Mouse (Mus musculus): Measurements from ENCODE around the gene Snx19. TPM values are rescaled to one million over a fixed set of nuclear protein-coding genes. Genes with fewer than 3 reads are reported as not detected.

Gene Snx19
- polyA plus RNA-seq, 1 experiment from 2014 or later = 27.2 TPM

- Histone ChIP-seq H3K4me2 (ENCODE audit: low read length) (no peak overlapping the region), H3K9ac (replicated peaks; ENCODE audit: low read length) (no peak overlapping the region), H3K27me3 (ENCODE audit: control insufficient read depth, insufficient read depth, low read length) (no peaks in the 10 kb centered on the region), H3K36me3 (ENCODE audit: control insufficient read depth, insufficient read depth, low read length) (peaks cover 80% of the 10 kb centered on the region), H3K4me3 (replicated peaks; ENCODE audit: low read depth, low read length) (no peak overlapping the region), H3K4me1 (ENCODE audit: control insufficient read depth, insufficient read depth, low read length) (no peaks in the 10 kb centered on the region), H3K9me3 (ENCODE audit: control insufficient read depth, low read length) (no peaks in the 10 kb centered on the region), H3K27ac (replicated peaks; ENCODE audit: low read depth, low read length) (no peak overlapping the region)
- ATAC-seq (ENCODE audit: low FRiP score, low TSS enrichment) (no peak), DNase-seq (no peak)
- WGBS = 95% methylated on average over 8 of the region's 8 CpGs
Observed at GRCm38 (mm10) chr9:30435902-30436585, 9.1 kb downstream of the Snx19 start.

- Histone ChIP-seq H3K27ac (replicated peaks; ENCODE audit: low read depth, low read length) (no peak overlapping the region), H3K4me3 (replicated peaks; ENCODE audit: low read depth, low read length) (no peak overlapping the region), H3K4me2 (ENCODE audit: low read length) (no peak overlapping the region), H3K9ac (replicated peaks; ENCODE audit: low read length) (no peak overlapping the region), H3K9me3 (ENCODE audit: control insufficient read depth, low read length) (no peaks in the 10 kb centered on the region), H3K4me1 (ENCODE audit: control insufficient read depth, insufficient read depth, low read length) (no peaks in the 10 kb centered on the region), H3K27me3 (ENCODE audit: control insufficient read depth, insufficient read depth, low read length) (no peaks in the 10 kb centered on the region), H3K36me3 (ENCODE audit: control insufficient read depth, insufficient read depth, low read length) (peaks cover 80% of the 10 kb centered on the region)
- DNase-seq (peak; percentile 78), ATAC-seq (ENCODE audit: low FRiP score, low TSS enrichment) (no peak)
- WGBS = 54% methylated on average over 3 of the region's 3 CpGs
Observed at GRCm38 (mm10) chr9:30438505-30438904, 11.6 kb downstream of the Snx19 start.

GRCm38 (mm10) chr9:30441761-30442160 lies 14.9 kb downstream of the Snx19 start:
- Histone ChIP-seq H3K4me1 (ENCODE audit: control insufficient read depth, insufficient read depth, low read length) (no peaks in the 10 kb centered on the region), H3K4me3 (replicated peaks; ENCODE audit: low read depth, low read length) (no peak overlapping the region), H3K9me3 (ENCODE audit: control insufficient read depth, low read length) (no peaks in the 10 kb centered on the region), H3K4me2 (ENCODE audit: low read length) (no peak overlapping the region), H3K27ac (replicated peaks; ENCODE audit: low read depth, low read length) (no peak overlapping the region), H3K36me3 (ENCODE audit: control insufficient read depth, insufficient read depth, low read length) (peaks cover 75% of the 10 kb centered on the region), H3K9ac (replicated peaks; ENCODE audit: low read length) (no peak overlapping the region), H3K27me3 (ENCODE audit: control insufficient read depth, insufficient read depth, low read length) (no peaks in the 10 kb centered on the region)
- DNase-seq (no peak), ATAC-seq (ENCODE audit: low FRiP score, low TSS enrichment) (no peak)
- WGBS = 96% methylated on average over 2 of the region's 2 CpGs

GRCm38 (mm10) chr9:30445232-30446085 lies 18.6 kb downstream of the Snx19 start:
- Histone ChIP-seq H3K27ac (replicated peaks; ENCODE audit: low read depth, low read length) (no peak overlapping the region), H3K9me3 (ENCODE audit: control insufficient read depth, low read length) (no peaks in the 10 kb centered on the region), H3K36me3 (ENCODE audit: control insufficient read depth, insufficient read depth, low read length) (peaks cover 44% of the 10 kb centered on the region), H3K9ac (replicated peaks; ENCODE audit: low read length) (no peak overlapping the region), H3K27me3 (ENCODE audit: control insufficient read depth, insufficient read depth, low read length) (no peaks in the 10 kb centered on the region), H3K4me1 (ENCODE audit: control insufficient read depth, insufficient read depth, low read length) (no peaks in the 10 kb centered on the region), H3K4me2 (ENCODE audit: low read length) (no peak overlapping the region), H3K4me3 (replicated peaks; ENCODE audit: low read depth, low read length) (no peak overlapping the region)
- no peak for ATAC-seq (ENCODE audit: low FRiP score, low TSS enrichment)
- DNase-seq = no peak
- WGBS = 89% methylated on average over 14 of the region's 14 CpGs

GRCm38 (mm10) chr9:30446126-30446525 lies 19.2 kb downstream of the Snx19 start:
- ATAC-seq (ENCODE audit: low FRiP score, low TSS enrichment) = no peak
- Histone ChIP-seq H3K27ac (replicated peaks; ENCODE audit: low read depth, low read length) (no peak overlapping the region), H3K4me2 (ENCODE audit: low read length) (no peak overlapping the region), H3K4me3 (replicated peaks; ENCODE audit: low read depth, low read length) (no peak overlapping the region), H3K9me3 (ENCODE audit: control insufficient read depth, low read length) (no peaks in the 10 kb centered on the region), H3K36me3 (ENCODE audit: control insufficient read depth, insufficient read depth, low read length) (peaks cover 43% of the 10 kb centered on the region), H3K9ac (replicated peaks; ENCODE audit: low read length) (no peak overlapping the region), H3K4me1 (ENCODE audit: control insufficient read depth, insufficient read depth, low read length) (no peaks in the 10 kb centered on the region), H3K27me3 (ENCODE audit: control insufficient read depth, insufficient read depth, low read length) (no peaks in the 10 kb centered on the region)
- 94% methylated on average over 1 of the region's 1 CpGs for WGBS
- DNase-seq = no peak

- Histone ChIP-seq H3K27ac (replicated peaks; ENCODE audit: low read depth, low read length) (no peak overlapping the region), H3K4me2 (ENCODE audit: low read length) (no peak overlapping the region), H3K9me3 (ENCODE audit: control insufficient read depth, low read length) (no peaks in the 10 kb centered on the region), H3K27me3 (ENCODE audit: control insufficient read depth, insufficient read depth, low read length) (no peaks in the 10 kb centered on the region), H3K4me1 (ENCODE audit: control insufficient read depth, insufficient read depth, low read length) (no peaks in the 10 kb centered on the region), H3K36me3 (ENCODE audit: control insufficient read depth, insufficient read depth, low read length) (peaks cover 47% of the 10 kb centered on the region), H3K4me3 (replicated peaks; ENCODE audit: low read depth, low read length) (no peak overlapping the region), H3K9ac (replicated peaks; ENCODE audit: low read length) (no peak overlapping the region)
- ATAC-seq (ENCODE audit: low FRiP score, low TSS enrichment) = no peak
- 45% methylated on average over 4 of the region's 4 CpGs for WGBS
- peak; percentile 82 for DNase-seq
Observed at GRCm38 (mm10) chr9:30448459-30448858, 21.6 kb downstream of the Snx19 start.

- H3K9ac ChIP-seq (replicated peaks; ENCODE audit: low read length) = no peak overlapping the region
- no peak for ATAC-seq (ENCODE audit: low FRiP score, low TSS enrichment)
- H3K4me1 ChIP-seq (ENCODE audit: control insufficient read depth, insufficient read depth, low read length) = no peaks in the 10 kb centered on the region
- DNase-seq = no peak
- no peaks in the 10 kb centered on the region for H3K27me3 ChIP-seq (ENCODE audit: control insufficient read depth, insufficient read depth, low read length)
- no peak overlapping the region for H3K27ac ChIP-seq (replicated peaks; ENCODE audit: low read depth, low read length)
- H3K4me2 ChIP-seq (ENCODE audit: low read length) = no peak overlapping the region
- H3K4me3 ChIP-seq (replicated peaks; ENCODE audit: low read depth, low read length) = no peak overlapping the region
- 21% methylated on average over 2 of the region's 2 CpGs for WGBS
- H3K9me3 ChIP-seq (ENCODE audit: control insufficient read depth, low read length) = no peaks in the 10 kb centered on the region
- peaks cover 34% of the 10 kb centered on the region for H3K36me3 ChIP-seq (ENCODE audit: control insufficient read depth, insufficient read depth, low read length)
Observed at GRCm38 (mm10) chr9:30449862-30450261, 23.0 kb downstream of the Snx19 start.

GRCm38 (mm10) chr9:30450834-30451233 lies 23.9 kb downstream of the Snx19 start:
- WGBS = 76% methylated on average over 2 of the region's 2 CpGs
- no peak for DNase-seq
- Histone ChIP-seq H3K9ac (replicated peaks; ENCODE audit: low read length) (no peak overlapping the region), H3K4me2 (ENCODE audit: low read length) (no peak overlapping the region), H3K4me3 (replicated peaks; ENCODE audit: low read depth, low read length) (no peak overlapping the region), H3K27ac (replicated peaks; ENCODE audit: low read depth, low read length) (no peak overlapping the region), H3K27me3 (ENCODE audit: control insufficient read depth, insufficient read depth, low read length) (no peaks in the 10 kb centered on the region), H3K4me1 (ENCODE audit: control insufficient read depth, insufficient read depth, low read length) (no peaks in the 10 kb centered on the region), H3K36me3 (ENCODE audit: control insufficient read depth, insufficient read depth, low read length) (peaks cover 30% of the 10 kb centered on the region), H3K9me3 (ENCODE audit: control insufficient read depth, low read length) (no peaks in the 10 kb centered on the region)
- ATAC-seq (ENCODE audit: low FRiP score, low TSS enrichment) = no peak

- Histone ChIP-seq H3K9ac (replicated peaks; ENCODE audit: low read length) (no peak overlapping the region), H3K27me3 (ENCODE audit: control insufficient read depth, insufficient read depth, low read length) (no peaks in the 10 kb centered on the region), H3K27ac (replicated peaks; ENCODE audit: low read depth, low read length) (no peak overlapping the region), H3K4me3 (replicated peaks; ENCODE audit: low read depth, low read length) (no peak overlapping the region), H3K9me3 (ENCODE audit: control insufficient read depth, low read length) (no peaks in the 10 kb centered on the region), H3K4me2 (ENCODE audit: low read length) (no peak overlapping the region), H3K36me3 (ENCODE audit: control insufficient read depth, insufficient read depth, low read length) (peaks cover 35% of the 10 kb centered on the region), H3K4me1 (ENCODE audit: control insufficient read depth, insufficient read depth, low read length) (no peaks in the 10 kb centered on the region)
- ATAC-seq (ENCODE audit: low FRiP score, low TSS enrichment) = no peak
- 92% methylated on average over 2 of the region's 2 CpGs for WGBS
- DNase-seq = no peak
Observed at GRCm38 (mm10) chr9:30454527-30454926, 27.6 kb downstream of the Snx19 start.
